Mouse (Mus musculus) 416B (cell line): ENCODE measurements at regions not wholly inside any gene's neighbourhood (a gene's known extent, or its start where the extent isn't known, plus 50 kb on each side); places are given as distances from the start of the nearest gene placed in this dataset.
A peak's percentile ranks its signal among the peaks of the same experiment; 100 is the strongest.

Experiments
- DNase-seq: peaks from one replicate; pipeline ENCODE4 v3.0.0; 2011; ENCODE audit warnings: low read depth

DNA sequence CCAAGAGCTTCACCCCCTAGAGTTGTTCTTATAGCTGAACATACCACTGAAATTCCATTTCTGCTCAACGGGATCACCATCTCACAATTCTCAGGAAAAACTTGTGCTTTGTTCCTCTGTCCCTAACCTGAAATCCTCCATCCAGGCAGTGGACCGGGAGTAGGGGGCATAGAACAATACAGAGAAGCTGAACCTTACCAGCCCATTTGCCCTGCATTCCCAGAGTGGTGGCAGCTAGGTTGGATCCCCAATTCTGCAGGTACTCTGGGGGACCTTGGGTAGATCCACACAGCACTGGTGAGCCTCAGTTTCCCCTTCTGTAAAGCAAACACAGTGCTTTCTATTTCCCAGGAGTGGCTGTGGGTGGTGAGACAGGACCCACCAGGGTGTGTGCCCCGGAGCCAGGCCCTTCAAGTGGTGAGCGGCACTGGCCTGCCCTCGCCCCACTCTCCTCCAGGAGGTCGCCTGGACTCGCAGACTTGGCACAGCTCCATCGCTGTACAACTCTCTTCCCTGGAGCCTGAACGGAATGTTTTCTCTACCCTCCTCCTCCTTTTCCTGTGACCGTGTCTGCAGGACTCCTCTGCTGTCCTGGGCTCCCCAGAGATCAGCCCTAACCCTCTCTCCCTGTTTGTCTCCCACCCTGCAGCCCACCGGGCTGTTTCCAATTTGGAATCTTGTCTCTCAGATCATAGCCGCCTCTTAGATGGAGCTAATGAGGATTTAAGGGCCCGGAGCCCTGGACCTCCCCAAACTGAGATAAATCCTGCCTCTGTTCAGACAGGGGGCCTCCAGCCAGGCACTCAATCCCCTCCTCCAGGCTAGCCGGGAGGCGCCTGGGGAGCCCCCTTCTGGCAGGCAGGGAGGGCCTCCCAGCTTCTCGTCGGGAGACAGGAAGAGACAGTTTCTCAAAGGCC, 52.3 kb upstream of the Cux1 start:
- DNase-seq, result no peak

DNA sequence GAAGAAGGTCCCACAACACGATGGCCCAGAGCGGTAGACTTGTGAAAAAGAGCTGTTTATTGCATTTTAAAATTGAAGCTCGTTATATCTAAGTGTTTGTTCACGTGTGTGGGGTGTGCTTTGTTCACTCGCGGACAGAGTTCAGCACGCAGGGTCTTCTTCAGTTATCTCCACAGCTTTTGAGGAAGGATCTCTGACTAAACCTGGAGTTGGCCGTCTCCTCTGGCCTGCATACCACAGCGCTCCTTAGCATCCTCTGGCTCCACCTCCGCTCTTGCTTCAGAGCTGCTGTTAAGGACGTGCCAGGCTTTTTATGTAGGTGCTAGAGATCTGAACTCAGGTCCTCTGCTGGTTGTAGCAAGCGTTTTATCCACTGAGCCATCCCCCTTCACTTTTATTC, 52.9 kb upstream of the Cux1 start:
- DNase-seq, result no peak

- peak; percentile 65 for DNase-seq
Observed at GRCm38 (mm10) chr5:136621336-136622125, 54.2 kb upstream of the Cux1 start.

DNA sequence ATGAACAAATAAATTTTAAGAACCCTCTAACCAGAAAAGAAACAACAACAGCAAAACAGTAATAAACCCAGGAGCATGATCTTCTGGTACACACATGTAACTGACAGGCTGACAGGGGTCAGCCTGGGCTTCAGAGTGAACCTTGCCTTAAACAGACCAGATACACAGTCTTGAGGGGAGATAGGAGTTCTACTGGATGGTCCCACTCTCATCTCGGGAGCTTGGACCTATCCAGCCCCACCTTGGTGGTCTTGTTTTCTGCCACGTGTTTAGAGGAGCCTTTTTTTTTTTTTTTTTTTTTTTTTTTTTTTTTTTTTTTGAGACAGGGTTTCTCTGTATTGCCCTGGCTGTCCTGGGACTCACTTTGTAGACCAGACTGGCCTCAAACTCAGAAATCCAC, 54.9 kb upstream of the Cux1 start:
- DNase-seq, result peak; percentile 46

DNA sequence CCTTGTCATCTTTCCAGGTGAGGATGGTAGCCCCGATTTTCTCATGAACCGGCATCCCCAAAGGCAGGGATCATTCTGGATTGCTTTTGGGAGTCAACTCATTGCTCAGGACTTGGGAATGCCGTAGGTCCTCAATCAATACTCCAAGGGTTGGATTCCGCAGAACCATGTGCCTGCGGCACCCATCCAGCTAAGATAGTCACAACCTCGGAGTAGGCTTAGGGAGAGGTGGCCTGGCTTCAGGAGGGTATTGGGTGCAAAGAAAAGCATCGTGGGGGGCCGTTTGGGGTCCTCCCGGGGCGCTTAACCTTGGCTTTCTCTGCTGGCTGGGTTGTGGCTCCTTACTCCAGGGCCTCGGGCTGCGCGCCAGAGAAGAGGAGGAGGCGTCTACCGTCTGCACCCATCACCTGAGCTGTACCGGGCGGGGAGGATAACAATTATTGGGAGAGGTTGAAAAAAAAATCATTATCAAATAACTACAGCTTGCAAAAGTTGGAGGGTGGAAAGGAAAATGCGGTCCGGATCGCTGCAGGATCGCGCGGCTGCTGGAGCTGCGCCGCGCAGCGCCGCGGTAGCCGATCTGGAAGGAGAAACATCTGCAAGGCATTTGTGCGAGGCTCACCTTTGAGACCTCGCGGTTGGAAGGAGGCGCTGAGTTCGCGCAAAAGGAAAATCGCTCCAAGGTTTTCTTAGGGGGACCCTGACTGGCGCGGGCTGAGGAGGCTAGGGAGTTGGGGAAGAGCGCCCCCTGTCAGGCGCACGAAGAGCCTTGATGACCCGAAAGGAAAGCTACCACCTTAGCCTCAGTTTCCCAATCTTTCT, 55.6 kb upstream of the Cux1 start:
- peak; percentile 93 for DNase-seq

- DNase-seq, result no peak
Observed at GRCm38 (mm10) chr5:136623791-136624190, 56.5 kb upstream of the Cux1 start.

DNA sequence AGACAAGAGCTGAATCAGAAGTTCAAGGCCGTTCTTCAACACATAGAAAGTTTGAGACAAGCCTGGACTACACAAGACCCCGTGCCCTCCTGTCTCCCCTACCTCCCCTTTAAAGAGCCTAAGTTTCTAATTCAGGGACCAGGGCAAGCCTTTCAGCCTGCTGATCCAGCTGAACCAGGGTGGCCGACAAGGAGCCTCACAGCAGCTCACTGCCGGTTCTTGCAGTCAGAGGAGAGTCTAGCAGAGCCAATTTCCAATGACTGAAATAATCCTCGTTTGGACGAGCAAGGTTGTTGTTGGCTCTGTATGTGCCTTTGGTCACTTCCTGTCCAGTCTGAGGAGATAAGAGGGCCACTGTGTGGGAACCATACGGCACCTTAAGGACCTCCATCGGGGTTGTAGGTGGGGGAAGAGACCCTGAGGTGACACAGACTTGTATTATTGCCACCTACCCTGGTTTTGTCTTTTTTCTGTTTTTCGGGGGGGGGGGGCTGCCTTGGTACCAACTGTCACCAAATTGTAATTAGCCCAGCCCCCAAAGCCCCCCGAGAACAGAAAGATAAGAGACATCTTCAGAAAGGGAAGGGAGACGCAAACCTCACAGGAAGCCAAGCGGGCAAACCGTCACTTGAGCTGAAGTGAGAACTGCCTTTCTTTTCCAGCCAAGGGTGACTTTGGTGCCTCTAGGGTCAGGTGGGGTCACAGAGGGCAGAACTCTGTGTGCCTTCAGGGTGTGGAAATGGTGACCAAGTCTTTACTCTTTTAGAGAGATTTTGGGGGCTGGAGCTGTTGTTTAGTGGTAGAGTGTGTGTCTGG, 58.1 kb upstream of the Cux1 start:
- peak; percentile 98 for DNase-seq

GRCm38 (mm10) chr5:136626142-136626771, 59.0 kb upstream of the Cux1 start:
- DNase-seq, result peak; percentile 86

DNA sequence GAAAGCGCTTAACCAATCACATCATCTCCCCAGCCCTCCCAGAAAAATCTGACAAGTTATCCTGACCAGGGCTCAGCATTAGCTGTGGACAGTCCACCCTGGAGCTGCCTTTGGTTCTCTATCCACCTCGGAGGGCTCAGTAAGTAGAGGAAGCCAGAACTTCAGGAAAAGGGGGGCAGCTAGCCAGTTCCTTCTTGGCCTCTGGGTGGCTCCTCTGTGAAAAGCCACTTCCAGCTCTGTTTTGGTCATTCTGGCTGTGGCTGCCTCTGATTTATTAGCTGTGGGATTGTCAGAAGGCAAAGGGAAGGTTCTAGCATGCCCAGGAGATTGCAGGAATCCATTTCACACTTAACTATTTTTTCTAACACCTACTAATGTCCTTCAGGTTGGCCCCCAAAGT, 59.6 kb upstream of the Cux1 start:
- peak; percentile 66 for DNase-seq

DNA sequence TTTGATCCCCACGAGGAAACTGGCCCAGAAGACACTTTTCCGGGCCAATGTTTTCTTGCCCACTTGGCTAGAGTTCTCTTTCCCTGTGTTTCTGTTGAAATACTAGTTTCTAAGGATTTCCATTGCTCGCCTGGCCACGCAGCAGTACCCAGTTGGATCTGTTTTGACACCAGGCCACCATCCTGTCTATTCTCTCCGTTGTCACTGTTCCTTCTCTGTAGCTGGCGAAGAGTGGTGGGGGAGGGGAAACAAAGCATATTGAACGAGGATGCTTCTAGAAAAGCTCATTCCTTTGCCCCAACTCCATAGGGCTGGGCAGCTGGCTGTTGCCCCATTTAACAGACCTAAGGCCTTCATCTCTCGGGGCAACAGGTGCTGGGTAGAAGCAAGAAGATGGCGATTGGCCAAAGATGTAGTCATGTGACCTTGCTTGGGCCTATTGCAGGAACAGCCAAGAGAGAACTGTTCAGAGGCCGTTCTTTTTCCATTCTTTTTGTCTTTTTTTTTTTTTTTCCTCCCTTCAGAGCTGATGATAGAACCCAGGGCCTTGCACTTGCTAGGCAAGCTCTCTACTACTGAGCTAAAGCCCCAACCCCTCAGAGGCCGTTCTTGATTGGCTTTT, 60.5 kb upstream of the Cux1 start:
- DNase-seq, result no peak

GRCm38 (mm10) chr5:136628502-136628901, 61.2 kb upstream of the Cux1 start:
- DNase-seq, result peak; percentile 78

DNA sequence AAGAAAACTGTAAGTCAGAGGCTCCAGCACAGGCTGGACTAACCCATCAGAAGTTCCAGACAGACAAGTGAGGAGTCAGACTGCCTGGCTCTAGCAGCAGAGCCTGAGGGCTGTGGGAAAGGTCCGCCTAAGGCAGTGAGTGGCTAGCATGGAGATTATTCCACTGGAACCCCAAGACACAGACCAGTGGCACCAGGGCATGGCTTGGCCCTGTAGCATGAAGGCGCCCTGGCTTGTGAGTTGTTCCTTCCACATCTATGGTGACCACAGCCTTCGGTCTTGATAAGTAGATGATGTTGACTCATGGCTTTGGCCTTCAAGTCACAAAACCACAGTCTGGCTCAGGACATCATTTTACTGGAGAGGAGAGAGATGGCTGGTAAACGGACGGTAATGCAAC, 60.7 kb upstream of the Myl10 start:
- peak; percentile 97 for DNase-seq

DNA sequence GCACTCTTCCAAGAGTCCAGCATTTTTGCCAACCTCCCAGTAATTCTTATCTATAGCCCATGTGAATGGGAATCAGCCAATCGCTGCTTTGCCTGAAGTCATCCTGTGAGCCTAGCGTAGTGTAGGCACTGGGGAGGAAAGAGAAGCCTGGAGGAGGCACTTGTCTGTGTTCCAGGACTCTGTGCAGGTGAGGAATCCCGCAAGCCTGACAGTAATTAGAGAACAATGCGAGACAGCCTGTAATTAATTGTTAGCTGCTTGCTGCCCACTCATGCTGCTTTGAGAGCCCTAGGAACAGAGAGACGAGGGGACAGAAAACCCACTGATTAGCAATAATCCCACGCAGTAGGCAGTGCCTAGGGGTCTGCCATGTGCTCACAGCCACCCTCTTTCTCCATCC, 59.0 kb upstream of the Myl10 start:
- DNase-seq, result no peak

DNA sequence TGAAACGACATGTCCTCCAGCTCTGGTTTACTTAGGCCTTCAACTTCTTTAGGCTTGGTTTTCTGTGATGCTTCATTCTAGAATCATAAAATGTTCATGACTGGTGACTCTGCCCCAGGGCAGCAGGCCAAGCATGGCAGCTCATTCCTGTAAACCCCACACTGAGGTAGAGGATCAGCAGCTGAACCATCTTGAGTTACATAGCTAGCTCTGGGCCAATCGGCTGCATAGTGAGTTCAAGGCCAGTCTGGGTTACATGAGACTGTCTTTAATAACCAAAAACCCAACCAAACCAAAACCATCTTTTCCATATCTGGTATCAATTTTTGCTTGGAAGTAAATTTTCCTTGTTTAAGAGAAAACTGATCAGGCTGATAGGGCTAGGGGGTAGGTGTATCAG, 57.8 kb upstream of the Myl10 start:
- DNase-seq, result no peak

GRCm38 (mm10) chr5:136636476-136636875, 56.5 kb upstream of the Myl10 start:
- DNase-seq, result no peak

GRCm38 (mm10) chr5:136637872-136638271, 55.1 kb upstream of the Myl10 start:
- DNase-seq, result no peak

DNA sequence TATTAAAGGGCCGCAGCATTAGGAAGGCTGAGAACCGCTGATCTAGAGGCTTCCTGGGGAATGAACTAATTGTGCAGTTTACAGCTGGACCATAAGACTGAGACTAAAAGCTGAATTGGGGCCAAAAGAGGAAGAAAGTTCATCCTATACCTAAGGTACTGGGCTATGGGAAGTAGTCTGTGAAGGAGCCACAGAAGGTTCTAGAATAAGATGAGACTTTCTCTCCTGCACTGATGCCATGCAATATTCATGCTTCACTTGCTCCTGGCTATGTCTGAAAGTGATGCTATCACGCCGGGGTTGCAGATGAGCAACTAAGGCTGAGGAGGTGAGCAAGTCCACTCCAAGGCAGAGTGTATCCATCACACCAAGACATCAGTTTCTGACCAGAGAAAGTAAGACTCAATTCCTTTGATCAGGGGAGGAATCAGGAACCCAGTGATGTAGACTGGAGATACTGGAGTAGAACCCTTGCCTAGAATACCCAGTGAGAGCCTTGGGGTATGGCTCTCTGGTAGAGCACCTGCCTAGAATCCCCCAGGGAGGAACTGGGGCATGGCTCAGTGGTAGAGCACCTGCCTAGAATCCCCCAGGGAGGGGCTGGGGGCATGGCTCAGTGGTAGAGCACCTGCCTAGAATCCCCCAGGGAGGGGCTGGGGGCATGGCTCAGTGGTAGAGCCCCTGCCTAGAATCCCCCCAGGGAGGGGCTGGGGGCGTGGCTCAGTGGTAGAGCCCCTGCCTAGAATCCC, 51.9 kb upstream of the Myl10 start:
- DNase-seq, result no peak

- peak; percentile 87 for DNase-seq
Observed at GRCm38 (mm10) chr5:136642208-136642607, 50.7 kb upstream of the Myl10 start.
